Mouse (Mus musculus) hindbrain, embryonic 14.5 days (tissue): ENCODE data around the gene Pex13. TPM values are rescaled to one million over a fixed set of nuclear protein-coding genes. Genes with fewer than 3 reads are reported as not detected.

ENCODE experiments used
- ATAC-seq: fragments of 200-750 bp; cut with Nextera tagmentation; 2 replicates; pipeline ENCODE4 v1.8.0; 2017; ENCODE audit warnings: moderate number of reproducible peaks, mild to moderate bottlenecking, moderate TSS enrichment, moderate library complexity; ENCODE audit not compliant: low FRiP score
- DNase-seq: peaks from one replicate; pipeline ENCODE4 v3.0.0-alpha.2; 2015; ENCODE audit warnings: low spot score
- H3K27ac ChIP-seq: fragments of 300-500 bp; sonication (generic); 2 replicates; pipeline ENCODE4 v1.5.1; 2014; ENCODE audit warnings: mild to moderate bottlenecking, moderate library complexity
- H3K27me3 ChIP-seq: fragments of 300-500 bp; sonication (generic); 2 replicates; pipeline ENCODE4 v1.6.1; 2014; ENCODE audit warnings: mild to moderate bottlenecking, low read length, mixed read lengths; ENCODE audit not compliant: control insufficient read depth, insufficient read depth
- H3K36me3 ChIP-seq: fragments of 300-500 bp; sonication (generic); replicated peaks from 2 replicates; pipeline ENCODE4 v1.6.1; 2014; ENCODE audit not compliant: control insufficient read depth, insufficient read depth
- H3K4me1 ChIP-seq: fragments of 300-500 bp; sonication (generic); replicated peaks from 2 replicates; pipeline ENCODE4 v1.6.1; 2014; ENCODE audit warnings: antibody characterized with exemption, low read length, mixed read lengths; ENCODE audit not compliant: control insufficient read depth, insufficient read depth
- H3K4me2 ChIP-seq: fragments of 300-500 bp; sonication (generic); replicated peaks from 2 replicates; pipeline ENCODE4 v1.6.1; 2014; ENCODE audit warnings: mild to moderate bottlenecking, moderate library complexity
- H3K4me3 ChIP-seq: fragments of 300-500 bp; sonication (generic); replicated peaks from 2 replicates; pipeline ENCODE4 v1.5.1; 2014; ENCODE audit warnings: mild to moderate bottlenecking, low read length
- H3K9ac ChIP-seq: fragments of 300-500 bp; sonication (generic); 2 replicates; pipeline ENCODE4 v1.6.1; 2014
- H3K9me3 ChIP-seq: fragments of 300-500 bp; sonication (generic); 2 replicates; pipeline ENCODE4 v1.6.1; 2016; ENCODE audit warnings: low read length; ENCODE audit not compliant: control insufficient read depth
- WGBS: fragments of 180-500 bp; shearing (Covaris S2); extraction: QIAGEN DNeasy Blood & Tissue Kit; methylation state at CpG from one replicate; pipeline ENCODE4 v1.1.7; 2014; 5-methylcytosine and 5-hydroxymethylcytosine counted together
- polyA plus RNA-seq: library from polyadenylated mRNA; unstranded; fragments of >200 nt; fragmentation: Nextera tagmentation; extraction: Ambion mirVana; gene quantifications from 2 replicates; pipeline ENCODE4 v1.2.1, GENCODE M21; 2014

Gene Pex13
- 38.6 and 43.1 TPM in 2 replicates for polyA plus RNA-seq

DNA sequence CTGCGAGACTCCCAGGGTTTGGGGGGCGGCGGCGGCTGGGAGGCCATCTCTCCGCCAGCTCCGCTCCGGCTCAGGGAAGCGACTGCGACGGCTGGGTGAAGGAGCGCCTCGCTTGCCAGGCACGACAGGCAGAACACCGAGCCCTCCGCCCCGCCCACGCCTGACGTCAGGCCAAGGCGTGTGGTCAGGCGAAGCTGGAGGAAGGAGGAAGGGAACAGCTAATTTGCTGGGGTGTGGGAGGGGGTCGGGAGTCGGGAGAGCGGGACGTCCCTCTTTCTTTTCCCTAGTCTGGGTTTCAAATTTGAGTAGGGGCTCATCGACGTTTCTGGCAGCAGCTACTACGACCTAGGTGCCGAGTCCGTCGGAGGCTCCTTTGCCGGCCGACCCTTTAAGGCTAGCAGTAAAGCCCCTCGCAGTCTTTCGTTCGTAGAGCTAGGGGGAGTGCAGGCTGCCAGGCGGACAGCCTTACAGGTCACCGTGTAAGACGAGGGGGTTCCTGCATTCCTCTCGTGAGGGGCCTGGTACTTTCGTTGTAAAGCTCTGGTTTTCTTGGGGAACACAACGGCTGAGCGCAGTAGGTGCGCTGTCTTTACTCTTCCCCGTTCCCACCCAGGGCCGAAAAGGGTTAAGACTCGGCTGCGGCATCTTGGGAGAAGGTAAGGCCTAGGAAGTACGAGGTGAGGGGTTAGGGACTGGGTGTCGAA is at the start of gene Pex13:
Pex13 (minus strand) TSS at position 162 of the 704 bp plus-strand sequence.
- Histone ChIP-seq H3K4me2 (peak within 1 kb of the TSS; percentile 80), H3K27ac (peak within 1 kb of the TSS; percentile 96), H3K9ac (peak within 1 kb of the TSS; percentile 84), H3K9me3 (no peaks in the 10 kb centered on the region), H3K27me3 (no peaks in the 10 kb centered on the region), H3K4me3 (peak within 1 kb of the TSS; percentile 81), H3K36me3 (peaks cover 10% of the 10 kb centered on the region; the same call in 1 of the 2 replicates), H3K4me1 (peaks cover 16% of the 10 kb centered on the region)
- under 1% methylated on average over 48 of the region's 49 CpGs for WGBS
- peak; percentile 98 for ATAC-seq
- DNase-seq: peak; percentile 95

DNA sequence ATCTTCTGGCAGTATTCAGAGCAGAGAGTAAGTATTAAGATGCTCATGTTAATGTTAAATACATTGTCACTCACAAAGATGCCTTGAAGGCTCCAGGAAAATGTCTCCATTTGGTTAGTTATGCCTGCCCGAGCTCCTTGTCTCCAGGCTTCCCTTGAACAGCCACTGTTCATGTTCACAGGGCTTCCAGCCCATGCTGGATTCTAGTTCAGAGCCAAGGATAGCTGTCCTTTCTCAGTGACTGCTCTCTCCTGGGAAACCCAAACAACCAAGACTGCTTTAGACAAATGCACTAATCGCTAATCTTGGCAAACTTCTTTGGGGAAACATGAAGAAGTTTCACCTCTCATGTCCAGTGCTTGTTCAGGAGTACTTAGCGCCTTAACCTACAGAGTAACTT is 46.5 kb upstream of the Pex13 start:
- no peak overlapping the region for H3K4me3 ChIP-seq
- no peak overlapping the region for H3K4me2 ChIP-seq
- no peaks in the 10 kb centered on the region for H3K4me1 ChIP-seq
- 89% methylated on average over 3 of the region's 3 CpGs for WGBS
- H3K27me3 ChIP-seq: no peaks in the 10 kb centered on the region
- no peak overlapping the region for H3K27ac ChIP-seq
- ATAC-seq (no peak), DNase-seq (no peak)
- peaks cover 93% of the 10 kb centered on the region for H3K36me3 ChIP-seq
- H3K9me3 ChIP-seq: no peaks in the 10 kb centered on the region
- H3K9ac ChIP-seq: no peak overlapping the region

DNA sequence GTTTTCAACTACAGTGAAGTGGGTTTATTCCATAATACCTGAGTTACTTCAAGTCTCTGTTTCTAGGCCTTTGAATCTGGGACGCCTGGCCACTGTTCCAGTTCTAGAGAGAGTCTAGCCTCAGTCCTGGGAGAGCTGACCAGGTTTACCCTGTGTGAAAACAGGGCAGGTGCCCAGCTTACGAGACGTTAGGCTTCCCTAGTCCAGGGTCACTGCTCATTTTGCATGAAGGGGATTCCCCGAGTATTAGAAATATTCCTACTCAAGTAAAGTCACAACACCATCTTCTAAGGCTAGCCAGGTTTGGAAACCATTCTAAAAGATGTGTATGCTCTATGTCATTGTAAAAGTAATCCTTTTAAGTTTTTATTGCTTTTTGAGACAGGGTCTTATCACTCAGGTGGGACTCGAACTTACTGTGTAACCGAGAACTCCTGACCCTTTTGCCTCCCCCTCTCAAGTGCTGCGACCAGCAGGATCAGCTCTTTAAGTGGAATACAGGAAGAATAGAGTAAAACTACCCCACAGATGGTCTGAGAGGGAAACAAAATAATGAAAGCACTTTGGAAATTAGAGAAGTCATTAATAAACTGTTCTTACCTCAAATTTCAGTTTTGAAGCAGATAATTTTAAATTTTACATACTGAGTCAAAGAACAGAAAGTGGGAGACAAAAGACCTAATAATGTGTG is 39.0 kb upstream of the Pex13 start:
- Histone ChIP-seq H3K9ac (no peak overlapping the region), H3K27ac (no peak overlapping the region), H3K4me1 (no peaks in the 10 kb centered on the region), H3K36me3 (peaks cover 52% of the 10 kb centered on the region), H3K4me3 (no peak overlapping the region), H3K27me3 (no peaks in the 10 kb centered on the region), H3K9me3 (no peaks in the 10 kb centered on the region), H3K4me2 (no peak overlapping the region)
- no peak for ATAC-seq
- WGBS: 90% methylated on average over 7 of the region's 7 CpGs
- no peak for DNase-seq

DNA sequence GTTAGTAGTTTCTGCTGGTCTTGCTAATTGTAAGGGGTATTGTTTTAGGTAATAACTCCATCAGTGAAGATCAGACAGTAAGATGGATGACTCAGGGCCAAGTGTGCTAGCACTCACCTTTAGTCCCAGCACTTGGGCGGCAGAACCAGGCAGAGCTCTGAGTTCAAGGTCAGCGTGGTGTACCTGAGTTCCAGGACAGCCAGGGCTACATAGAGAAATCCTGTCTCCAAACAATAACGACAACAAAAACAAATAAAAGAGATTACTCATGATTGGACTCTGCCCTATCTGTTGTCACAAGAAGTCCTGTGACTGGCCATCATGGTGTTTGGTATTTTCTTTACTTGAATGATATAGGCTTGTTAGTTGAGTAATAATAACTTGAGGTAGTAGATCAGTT is 36.1 kb upstream of the Pex13 start:
- no peaks in the 10 kb centered on the region for H3K27me3 ChIP-seq
- DNase-seq (no peak), ATAC-seq (no peak)
- H3K4me2 ChIP-seq: no peak overlapping the region
- H3K27ac ChIP-seq: no peak overlapping the region
- no peak overlapping the region for H3K9ac ChIP-seq
- H3K9me3 ChIP-seq: no peaks in the 10 kb centered on the region
- no peaks in the 10 kb centered on the region for H3K4me1 ChIP-seq
- 89% methylated on average over 3 of the region's 3 CpGs for WGBS
- H3K36me3 ChIP-seq: peaks cover 29% of the 10 kb centered on the region
- no peak overlapping the region for H3K4me3 ChIP-seq

DNA sequence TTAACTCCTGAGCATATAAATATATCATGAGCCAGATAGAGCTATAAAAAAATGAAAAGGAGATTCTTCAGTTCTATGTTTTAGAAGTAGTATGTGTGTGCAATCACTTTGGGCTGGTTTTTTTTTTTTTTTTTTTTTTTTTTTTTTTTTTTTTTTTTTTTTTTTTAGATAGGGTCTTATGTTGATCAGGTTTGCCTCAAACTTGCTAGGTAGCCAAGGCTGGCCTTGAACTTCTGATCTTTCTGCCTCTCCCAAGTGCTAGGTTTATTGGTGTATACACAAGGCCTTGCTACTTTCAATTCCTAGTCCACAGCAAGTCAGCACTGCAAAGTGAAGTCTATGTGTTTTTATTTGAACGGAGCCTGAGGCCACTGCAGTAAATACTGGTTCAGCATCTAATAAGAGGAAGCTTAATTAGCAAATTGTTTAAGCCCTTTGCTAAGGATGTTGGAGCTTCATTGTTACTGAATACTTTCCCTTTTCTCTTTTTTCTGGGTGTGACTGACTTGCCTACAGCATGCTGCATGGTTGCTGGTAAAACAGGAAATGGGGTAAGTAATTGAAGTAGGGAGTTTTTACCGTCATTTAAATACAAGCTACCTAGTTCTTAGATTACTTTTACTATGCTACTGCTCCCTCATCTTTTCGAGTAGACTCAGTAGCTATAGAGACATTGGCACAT is 33.8 kb upstream of the Pex13 start:
- H3K9me3 ChIP-seq: no peaks in the 10 kb centered on the region
- no peak overlapping the region for H3K4me2 ChIP-seq
- no peak overlapping the region for H3K9ac ChIP-seq
- ATAC-seq (no peak), DNase-seq (no peak)
- no peaks in the 10 kb centered on the region for H3K4me1 ChIP-seq
- 78% methylated on average over 3 of the region's 3 CpGs for WGBS
- H3K27ac ChIP-seq: no peak overlapping the region
- no peak overlapping the region for H3K4me3 ChIP-seq
- H3K36me3 ChIP-seq: peaks cover 21% of the 10 kb centered on the region
- H3K27me3 ChIP-seq: no peaks in the 10 kb centered on the region

DNA sequence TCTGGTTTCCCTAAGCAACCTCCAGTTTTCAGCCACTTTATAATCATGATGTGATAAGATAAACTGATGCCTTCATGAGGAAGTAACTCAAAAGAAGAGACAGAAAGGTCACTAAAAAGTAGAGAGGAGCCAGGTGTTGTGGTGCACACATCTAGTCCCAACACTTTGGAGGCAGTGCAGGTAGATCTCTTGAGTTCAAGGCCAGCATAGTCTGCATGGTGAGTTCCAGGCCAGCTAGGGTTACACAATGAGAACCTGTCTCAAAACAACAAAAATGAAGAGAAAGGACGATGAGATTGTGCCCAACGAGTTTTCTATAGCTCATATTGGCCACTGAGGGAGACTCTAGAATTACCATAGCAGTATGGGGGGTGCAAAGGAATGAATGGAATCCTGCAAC is 32.8 kb upstream of the Pex13 start:
- peaks cover 19% of the 10 kb centered on the region; the same call in 1 of the 2 replicates for H3K36me3 ChIP-seq
- 73% methylated on average over 2 of the region's 2 CpGs for WGBS
- ATAC-seq: no peak

DNA sequence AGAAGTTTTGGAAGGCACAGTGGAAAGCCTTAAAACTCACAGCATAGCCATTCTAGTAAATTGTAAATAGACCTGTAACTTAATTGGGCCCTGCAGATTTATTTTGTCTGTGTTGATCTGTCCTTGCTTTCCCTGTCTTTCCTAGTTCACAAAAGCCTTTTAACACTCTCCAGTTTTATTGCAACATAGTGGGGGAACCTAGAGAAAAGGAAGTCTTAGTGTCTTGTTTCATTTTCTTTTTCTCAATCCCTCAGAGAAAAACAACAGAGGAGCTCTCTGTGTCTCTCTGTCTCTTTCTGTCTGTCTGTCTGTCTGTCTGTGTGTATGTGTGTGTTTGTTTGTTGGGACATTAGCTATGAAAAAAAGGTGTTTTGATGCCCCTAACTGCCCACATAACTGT is 30.1 kb upstream of the Pex13 start:
- DNase-seq (no peak), ATAC-seq (no peak)
- Histone ChIP-seq H3K4me2 (no peak overlapping the region), H3K9ac (no peak overlapping the region), H3K27me3 (no peaks in the 10 kb centered on the region), H3K4me3 (no peak overlapping the region), H3K27ac (no peak overlapping the region), H3K9me3 (no peaks in the 10 kb centered on the region), H3K4me1 (no peaks in the 10 kb centered on the region), H3K36me3 (peaks cover 7% of the 10 kb centered on the region; the same call in 1 of the 2 replicates)

More for the DNA sequence above, 32.8 kb upstream of the Pex13 start:
- H3K27me3 ChIP-seq: no peaks in the 10 kb centered on the region
- H3K27ac ChIP-seq: no peak overlapping the region
- no peak overlapping the region for H3K4me3 ChIP-seq
- H3K9ac ChIP-seq: no peak overlapping the region
- H3K4me2 ChIP-seq: no peak overlapping the region
- no peaks in the 10 kb centered on the region for H3K9me3 ChIP-seq
- DNase-seq: no peak
- H3K4me1 ChIP-seq: no peaks in the 10 kb centered on the region

DNA sequence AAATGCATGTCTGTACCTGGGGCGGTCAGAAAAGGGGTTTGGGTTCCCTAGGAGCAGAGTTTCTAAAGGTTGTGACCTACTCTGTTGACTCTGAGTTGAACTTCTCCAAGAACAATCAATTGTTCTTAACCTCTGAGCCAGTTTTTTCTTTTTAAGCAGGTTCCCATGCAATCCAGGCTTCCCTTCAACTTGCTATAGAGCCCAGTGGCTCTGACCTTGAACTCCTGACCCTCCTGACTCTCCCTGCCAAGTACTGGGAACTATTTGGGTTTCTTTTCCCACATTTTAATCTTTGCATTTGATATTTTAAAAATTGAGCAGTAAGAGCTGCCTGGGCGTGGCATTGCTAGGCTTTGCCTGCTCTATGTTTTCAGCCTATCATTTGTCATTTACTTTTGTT is 27.5 kb upstream of the Pex13 start:
- 93% methylated on average over 2 of the region's 2 CpGs for WGBS
- H3K4me1 ChIP-seq: no peaks in the 10 kb centered on the region
- H3K9me3 ChIP-seq: no peaks in the 10 kb centered on the region

DNA sequence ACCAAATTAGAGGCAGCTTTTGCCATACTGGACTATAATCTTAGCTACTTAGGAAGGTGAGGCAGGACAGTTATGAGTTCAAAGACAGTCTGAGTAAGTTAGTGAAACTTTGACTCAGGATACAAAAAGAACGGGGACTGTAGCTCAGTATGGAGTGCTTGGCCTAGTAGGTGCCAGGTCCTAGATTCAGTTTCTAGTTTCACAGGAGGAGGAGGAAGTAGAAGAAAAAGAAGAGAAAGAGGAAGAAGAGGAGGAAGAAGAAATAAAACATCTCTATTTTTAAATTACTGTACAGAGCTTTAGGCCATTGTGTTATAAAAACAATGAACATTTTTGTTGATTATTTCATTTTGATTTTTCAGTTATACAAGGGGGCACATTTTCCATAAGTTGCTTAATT is 22.3 kb upstream of the Pex13 start:
- DNase-seq (no peak), ATAC-seq (no peak)
- H3K4me1 ChIP-seq: no peaks in the 10 kb centered on the region
- H3K27me3 ChIP-seq: no peaks in the 10 kb centered on the region
- peaks cover 43% of the 10 kb centered on the region for H3K36me3 ChIP-seq
- no peak overlapping the region for H3K27ac ChIP-seq
- H3K4me3 ChIP-seq: no peak overlapping the region
- no peak overlapping the region for H3K4me2 ChIP-seq
- H3K9ac ChIP-seq: no peak overlapping the region
- WGBS: 96% methylated on average over 1 of the region's 1 CpGs
- no peaks in the 10 kb centered on the region for H3K9me3 ChIP-seq

More for the DNA sequence above, 27.5 kb upstream of the Pex13 start:
- Histone ChIP-seq H3K36me3 (peaks cover 16% of the 10 kb centered on the region), H3K27ac (no peak overlapping the region), H3K4me2 (no peak overlapping the region), H3K9ac (no peak overlapping the region), H3K27me3 (no peaks in the 10 kb centered on the region), H3K4me3 (no peak overlapping the region)
- DNase-seq (no peak), ATAC-seq (no peak)
